Mouse (Mus musculus): ENCODE data around the gene Dnmt3a.

DNA sequence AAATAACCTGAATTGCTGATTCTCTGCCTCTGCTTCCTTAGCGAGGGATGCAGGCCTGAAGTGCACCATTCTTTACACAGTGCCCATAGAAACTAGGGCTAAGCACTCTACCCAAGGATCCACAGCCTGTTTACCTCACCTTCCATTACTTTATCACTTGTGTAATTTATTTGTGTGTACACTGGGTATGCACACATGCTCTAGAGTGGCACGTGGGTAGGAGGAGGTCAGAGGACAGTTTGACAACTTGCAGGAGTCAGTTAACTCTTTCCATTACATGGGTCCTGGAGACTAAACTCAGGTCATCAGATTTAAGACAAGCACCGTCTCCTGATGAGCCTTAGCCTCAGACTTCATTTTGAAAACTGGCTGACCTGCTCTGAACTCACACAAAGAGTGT lies 112.8 kb downstream of the Dnmt3a start:
- TF ChIP-seq CTCF (IDR thresholded peaks at IDR 0.05; ENCODE audit: insufficient read depth, low read length) (no peak), POLR2A (IDR thresholded peaks at IDR 0.05; ENCODE audit: borderline replicate concordance, extremely low read depth, low read depth, low read length) (no peak)

All from lung, adult 2 months (tissue).